Mouse (Mus musculus) left cerebral cortex, adult 8-10 months (tissue): ENCODE data around the gene Kcnip4. TPM values are rescaled to one million over a fixed set of nuclear protein-coding genes. Genes with fewer than 3 reads are reported as not detected.

Experiments
- DNase-seq, 2 experiments: peaks; one replicate each; pipeline ENCODE4 v3.0.0; 2022; ENCODE audit warnings: low spot score in 2 of 2
- total RNA-seq, 4 experiments: library from RNA; stranded (reverse); gene quantifications; 2 replicates each; pipeline ENCODE4 v1.2.4; 2022

The Kcnip4 gene
- total RNA-seq = 10 to 100 TPM; 54.1 to 75.3 (median 64.8) TPM

DNA sequence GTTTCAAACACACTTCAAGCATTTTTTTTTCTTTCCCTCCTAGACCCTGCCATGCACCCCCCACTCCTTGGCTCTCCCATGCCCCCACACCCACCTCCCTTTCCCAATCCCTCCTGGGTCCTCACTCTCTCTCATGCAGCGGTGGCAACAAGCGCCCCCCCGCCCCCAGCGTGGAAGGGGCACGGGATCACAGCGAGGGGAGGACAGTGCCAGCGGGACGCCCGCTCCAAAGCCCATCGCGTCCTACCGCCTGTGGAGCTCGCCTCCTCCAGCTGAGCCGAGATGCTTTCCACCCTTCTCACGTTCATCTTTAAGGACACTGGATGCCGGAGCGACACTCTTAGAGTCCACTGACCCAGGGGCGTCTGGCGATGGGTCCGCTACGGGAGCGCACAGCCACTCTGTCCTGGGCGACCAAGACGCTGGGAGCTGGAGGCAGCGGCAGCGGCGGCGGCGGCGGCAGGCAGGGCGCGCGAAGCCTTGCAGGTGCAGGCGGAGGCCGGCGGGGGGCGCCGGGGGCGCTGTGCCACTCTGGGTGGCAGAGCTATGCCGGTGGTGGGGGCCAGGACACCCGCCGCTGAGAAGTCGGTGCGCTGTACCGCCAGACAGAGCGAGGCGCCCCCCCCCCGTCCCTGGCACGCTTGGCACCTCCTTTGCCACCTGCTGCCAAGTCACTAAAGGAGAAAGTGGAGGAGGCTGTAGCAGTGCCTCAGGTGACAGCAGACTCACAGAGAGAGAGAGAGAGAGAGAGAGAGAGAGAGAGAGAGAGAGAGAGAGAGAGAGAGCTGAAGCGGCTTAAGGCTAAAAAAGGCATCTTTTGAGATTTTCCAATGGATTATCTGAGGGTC is at the start of gene Kcnip4:
Gene Kcnip4 (minus strand): TSS at position 514 of the 848 bp plus-strand sequence.
- peak; percentile 58 to 74 for DNase-seq

GRCm38 (mm10) chr5:49571876-49572275 is 47.2 kb upstream of the Kcnip4 start:
- DNase-seq = no peak

GRCm38 (mm10) chr5:49563751-49564150 is 39.0 kb upstream of the Kcnip4 start:
- no peak for DNase-seq

GRCm38 (mm10) chr5:49557436-49557835 is 32.7 kb upstream of the Kcnip4 start:
- no peak for DNase-seq

- peak in 1 of 2 experiments; percentile 81 for DNase-seq
Observed at GRCm38 (mm10) chr5:49547884-49548283, 23.2 kb upstream of the Kcnip4 start.

- no peak for DNase-seq
Observed at GRCm38 (mm10) chr5:49529362-49529761, 4.7 kb upstream of the Kcnip4 start.

DNA sequence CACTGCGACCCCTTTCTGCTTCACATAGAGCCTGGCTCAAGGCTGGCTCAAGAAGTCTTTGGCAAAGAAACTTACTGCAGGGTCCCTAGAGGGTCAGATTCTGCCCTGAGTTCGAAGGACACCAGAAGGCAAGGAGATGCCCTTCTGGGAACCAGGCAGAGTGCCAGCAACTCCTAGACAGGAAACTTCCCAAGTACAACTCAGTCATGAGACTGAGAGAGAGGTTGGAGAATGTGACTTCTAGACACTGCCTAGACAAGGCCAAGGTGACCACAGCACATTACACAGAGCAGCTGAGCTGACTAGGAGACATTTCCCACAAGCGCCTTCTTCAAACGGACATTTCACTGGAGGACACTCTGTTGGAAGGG is 520 bp upstream of the Kcnip4 start:
- DNase-seq = peak in 1 of 2 experiments; percentile 30

GRCm38 (mm10) chr5:49523997-49524393 is 712 bp downstream of the Kcnip4 start:
- peak in 1 of 2 experiments; percentile 35 for DNase-seq

- DNase-seq = no peak
Observed at GRCm38 (mm10) chr5:49522986-49523385, 1.7 kb downstream of the Kcnip4 start.

DNA sequence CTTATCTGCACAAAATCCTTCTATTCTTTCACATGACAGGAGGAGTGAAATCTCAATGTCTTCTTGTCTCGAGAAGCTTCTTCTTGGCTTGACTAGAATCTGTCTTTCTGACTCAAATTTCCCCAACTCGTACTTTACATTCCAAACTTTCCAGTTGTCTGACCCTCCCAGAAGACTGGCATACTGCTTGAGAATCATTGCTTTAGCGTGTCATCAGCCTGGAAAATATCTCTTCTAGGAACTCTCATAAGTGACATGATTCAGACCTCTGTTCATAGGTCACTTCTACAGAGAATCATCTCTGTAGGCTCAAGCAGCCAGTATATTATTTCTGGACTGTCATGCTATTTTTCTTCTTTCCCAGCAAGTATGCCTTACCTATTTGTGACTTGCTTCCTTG is 26.0 kb downstream of the Kcnip4 start:
- DNase-seq = no peak

DNA sequence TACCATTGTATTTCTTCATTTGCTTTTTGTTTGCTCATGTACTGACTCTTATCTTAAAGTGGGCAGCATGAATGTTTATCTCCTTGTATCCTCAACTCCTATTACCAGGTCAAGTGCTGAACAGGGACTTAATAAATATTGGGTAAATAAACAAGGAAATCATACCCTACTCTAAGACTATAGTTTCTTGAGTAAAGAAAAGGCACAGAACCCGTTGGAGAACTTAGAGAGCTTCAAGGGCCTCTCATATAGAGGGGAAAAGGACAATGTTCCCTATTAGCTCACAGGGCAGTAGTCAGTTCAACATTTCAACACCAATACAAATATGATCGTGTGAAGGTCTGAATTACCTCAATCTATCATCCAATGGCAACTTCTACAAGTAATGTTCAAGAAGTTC is 37.4 kb downstream of the Kcnip4 start:
- DNase-seq = no peak

- DNase-seq = no peak
Observed at GRCm38 (mm10) chr5:49470738-49471137, 54.0 kb downstream of the Kcnip4 start.

GRCm38 (mm10) chr5:49460643-49461276 is 63.9 kb downstream of the Kcnip4 start:
- DNase-seq = no peak

DNA sequence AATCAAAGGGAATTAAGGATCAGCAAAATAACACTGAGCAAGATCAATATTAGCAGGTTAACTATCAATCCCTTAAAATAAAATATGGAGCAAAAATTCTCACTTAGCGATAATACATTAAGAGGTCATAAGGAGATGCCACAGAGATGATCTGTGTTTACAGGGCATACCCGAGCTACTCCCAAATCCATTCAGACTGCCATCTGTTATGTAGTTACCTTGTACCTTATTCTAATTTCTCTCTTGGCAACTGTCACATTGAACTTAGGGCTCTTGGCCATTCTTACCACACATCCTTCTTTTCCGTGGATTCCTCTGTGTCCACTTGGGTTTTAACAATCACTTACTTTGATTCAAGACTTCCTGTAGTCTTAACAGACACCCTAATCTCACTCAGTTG is 71.6 kb downstream of the Kcnip4 start:
- no peak for DNase-seq

GRCm38 (mm10) chr5:49451295-49451694 is 73.4 kb downstream of the Kcnip4 start:
- DNase-seq = no peak

- DNase-seq = no peak
Observed at GRCm38 (mm10) chr5:49450876-49451275, 73.8 kb downstream of the Kcnip4 start.

DNA sequence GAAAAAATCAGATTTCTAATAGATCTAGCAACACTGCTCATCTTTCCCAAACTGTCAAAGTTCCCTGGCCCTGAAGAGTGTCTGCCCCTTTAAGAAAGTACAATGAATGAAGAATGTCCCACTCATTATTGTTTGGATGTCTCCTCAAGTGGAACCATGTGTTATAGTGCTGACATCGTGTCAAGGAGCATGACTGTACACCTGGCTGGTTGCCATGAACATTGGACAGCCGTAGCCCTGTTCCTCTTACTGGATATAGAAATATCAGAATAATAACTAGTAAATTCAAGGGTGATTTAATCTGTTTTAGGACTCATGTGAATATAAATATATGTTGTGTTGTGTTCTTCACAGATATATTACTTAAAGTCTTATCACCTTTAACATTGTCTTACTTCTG is 87.5 kb downstream of the Kcnip4 start:
- DNase-seq = no peak

DNA sequence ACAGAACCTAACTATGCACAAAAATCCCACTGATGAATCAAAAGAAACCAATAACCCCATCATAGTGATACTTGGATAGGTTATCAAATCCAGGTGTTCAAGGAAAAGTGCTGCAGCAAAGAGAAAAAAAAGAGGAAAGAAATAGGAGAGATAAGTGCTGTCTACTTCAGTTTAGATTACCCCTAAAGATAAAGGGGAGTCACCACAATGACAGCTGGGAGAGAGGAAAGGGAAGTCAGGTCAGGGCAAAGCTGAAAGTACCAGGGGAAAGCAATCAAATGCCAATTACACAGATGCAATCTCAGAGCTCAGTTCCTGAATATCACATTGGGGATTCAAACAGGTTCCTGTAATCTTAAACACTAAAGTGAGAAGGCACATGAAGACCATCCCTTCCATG is 97.0 kb downstream of the Kcnip4 start:
- no peak for DNase-seq

DNA sequence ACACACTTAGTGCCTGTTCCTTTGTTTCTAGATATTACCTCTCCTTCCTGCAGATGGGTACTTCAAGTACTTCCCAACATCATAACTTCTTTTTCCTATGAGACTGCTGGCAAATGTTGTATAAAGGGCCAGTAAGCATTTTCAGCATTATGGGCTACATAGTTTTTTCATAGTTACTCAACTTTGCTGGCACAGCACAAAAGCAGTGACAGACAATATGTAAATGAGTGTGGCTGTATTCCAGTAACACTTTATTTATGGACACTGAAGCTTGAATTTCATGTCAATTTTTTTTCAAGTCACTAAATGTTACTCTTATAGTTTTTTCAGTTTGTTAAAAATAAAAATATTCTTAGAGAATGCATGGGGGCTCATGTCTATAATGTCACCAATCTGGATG is 105.0 kb downstream of the Kcnip4 start:
- no peak for DNase-seq

DNA sequence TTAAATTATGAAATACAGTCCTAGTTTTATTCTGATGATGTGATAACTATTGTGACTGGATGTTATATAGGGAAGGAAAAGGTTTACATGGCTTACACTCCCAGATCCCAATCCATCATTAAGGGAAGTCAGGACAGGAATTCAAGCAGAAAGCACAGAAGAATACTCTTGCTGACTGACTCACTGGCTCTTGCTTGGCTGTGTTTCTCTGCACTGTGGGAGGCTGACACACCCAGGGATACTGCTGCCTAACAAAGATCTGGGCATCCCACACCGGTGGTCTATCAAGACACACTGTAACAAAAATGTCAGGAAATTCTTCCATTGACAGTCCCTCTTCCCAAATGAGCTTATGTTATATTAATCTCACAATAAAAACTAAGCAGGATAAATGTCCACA is 116.4 kb downstream of the Kcnip4 start:
- DNase-seq = no peak

DNA sequence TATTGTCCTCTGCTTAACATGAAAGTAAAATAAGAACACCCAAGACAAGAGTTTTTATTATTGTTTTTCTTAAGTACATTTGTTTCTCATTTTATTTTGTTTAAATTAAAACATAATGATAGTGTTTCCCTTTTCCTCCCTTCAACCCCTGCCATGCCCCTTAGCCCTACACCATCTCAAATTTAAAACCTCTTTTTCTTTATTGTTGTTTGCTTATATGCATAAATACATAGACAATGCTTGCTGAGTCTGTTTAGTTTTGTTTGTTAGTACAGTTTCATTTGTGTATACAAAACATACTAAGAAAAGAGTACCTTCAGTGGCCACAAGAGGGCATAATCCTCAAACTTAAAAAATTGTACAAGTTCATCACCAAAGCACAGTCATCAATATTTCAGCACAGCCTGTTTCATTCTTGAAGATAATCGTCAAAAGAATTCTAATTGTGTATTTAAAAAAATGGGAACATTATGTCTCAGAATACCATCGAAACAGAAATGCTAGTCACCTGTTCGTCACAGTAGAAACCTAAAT is 154.1 kb downstream of the Kcnip4 start:
- no peak for DNase-seq

GRCm38 (mm10) chr5:49368636-49369423 is 155.9 kb downstream of the Kcnip4 start:
- DNase-seq = no peak
